Mouse (Mus musculus) naive thymus-derived CD4-positive, alpha-beta T cell, adult 5 months (primary cell): ENCODE measurements around the gene Vamp8. TPM values are rescaled to one million over a fixed set of nuclear protein-coding genes. Genes with fewer than 3 reads are reported as not detected.

Source experiments
- polyA plus RNA-seq: library from polyadenylated mRNA; unstranded; fragments of 100-300 nt; shearing (Covaris generic); gene quantifications from one replicate; pipeline ENCODE4 v1.2.1, GENCODE M21; 2017

Gene Vamp8
- 110 TPM for polyA plus RNA-seq

GRCm38 (mm10) chr6:72389941-72390771 is at the start of gene Vamp8:
Gene Vamp8 (minus strand): TSS chr6:72390703.

GRCm38 (mm10) chr6:72439355-72440185 is 49.1 kb upstream of the Vamp8 start, which contains the start of gene Mat2a:
Gene Mat2a (minus strand): TSS chr6:72439558.

GRCm38 (mm10) chr6:72414076-72414756 is 23.7 kb upstream of the Vamp8 start, which contains the start of gene Ggcx:
Gene Ggcx (plus strand): TSS chr6:72414308.

GRCm38 (mm10) chr6:72380131-72380770 is 10.3 kb downstream of the Vamp8 start, which contains the start of gene Vamp5:
Gene Vamp5 (minus strand): TSS chr6:72380468.

GRCm38 (mm10) chr6:72366844-72367443 is 23.6 kb downstream of the Vamp8 start, which contains the start of gene Rnf181:
Gene Rnf181 (minus strand): TSS chr6:72366956.

GRCm38 (mm10) chr6:72355066-72355911 is 35.2 kb downstream of the Vamp8 start, which contains the start of gene Tmem150a:
Gene Tmem150a (plus strand): TSS chr6:72355447.

GRCm38 (mm10) chr6:72347166-72347941 is 43.1 kb downstream of the Vamp8 start, which contains the start of gene 0610030E20Rik:
Gene 0610030E20Rik (plus strand): TSS chr6:72347317.

GRCm38 (mm10) chr6:72345074-72345567 is 45.4 kb downstream of the Vamp8 start, which contains the start of gene Usp39:
Gene Usp39 (minus strand): TSS chr6:72345184.

Other genes starting within 250 kb of the Vamp8 start
- gene Atoh8, start 155.1 kb downstream of the Vamp8 start, polyA plus RNA-seq, result not detected
- not detected for gene Sftpb, start 86.1 kb downstream of the Vamp8 start, polyA plus RNA-seq
- 42.5 TPM for gene Usp39, start 45.5 kb downstream of the Vamp8 start, polyA plus RNA-seq
- 43.8 TPM for gene 0610030E20Rik, start 43.4 kb downstream of the Vamp8 start, polyA plus RNA-seq
- gene Tmem150a, start 35.3 kb downstream of the Vamp8 start, polyA plus RNA-seq, result not detected
- 109 TPM for gene Rnf181, start 23.7 kb downstream of the Vamp8 start, polyA plus RNA-seq
- gene Vamp5, start 10.2 kb downstream of the Vamp8 start, polyA plus RNA-seq, result 11.1 TPM
- gene Ggcx, start 23.6 kb upstream of the Vamp8 start, polyA plus RNA-seq, result 7.0 TPM
- gene Mat2a, start 48.9 kb upstream of the Vamp8 start, polyA plus RNA-seq, result 422 TPM
- not detected for gene Sh2d6, start 131.0 kb upstream of the Vamp8 start, polyA plus RNA-seq
- 50.6 TPM for gene Capg, start 153.7 kb upstream of the Vamp8 start, polyA plus RNA-seq
- 11.0 TPM for gene Elmod3, start 207.7 kb upstream of the Vamp8 start, polyA plus RNA-seq
- 5.7 TPM for gene Retsat, start 207.8 kb upstream of the Vamp8 start, polyA plus RNA-seq
- 224 TPM for gene Tgoln1, start 226.3 kb upstream of the Vamp8 start, polyA plus RNA-seq